Mouse (Mus musculus): ENCODE data around the gene 1700016K19Rik. TPM values are rescaled to one million over a fixed set of nuclear protein-coding genes. Genes with fewer than 3 reads are reported as not detected.

The 1700016K19Rik gene
- polyA plus RNA-seq, 1 experiment: 1.1 TPM

- TF ChIP-seq POLR2A (IDR thresholded peaks at IDR 0.05; ENCODE audit: borderline replicate concordance, insufficient read depth, low read length) (no peak), CTCF (IDR thresholded peaks at IDR 0.05; ENCODE audit: borderline replicate concordance, insufficient read depth, low read depth, low read length) (no peak)
- Histone ChIP-seq H3K27ac (ENCODE audit: insufficient read depth, low read length) (no peak overlapping the region; the same call in 1 of the 2 replicates), H3K4me1 (ENCODE audit: control insufficient read depth, insufficient read depth, low read length) (peaks cover 19% of the 10 kb centered on the region), H3K27me3 (ENCODE audit: control insufficient read depth, insufficient read depth, low read length) (no peaks in the 10 kb centered on the region), H3K4me3 (replicated peaks; ENCODE audit: insufficient read depth, low read depth, low read length) (no peak overlapping the region)
- DNase-seq: no peak
- 68% methylated on average over 3 of the region's 3 CpGs for WGBS
Measured at GRCm38 (mm10) chr11:76050509-76050908, 50.8 kb downstream of the 1700016K19Rik start.

GRCm38 (mm10) chr11:76050967-76051512 lies 51.3 kb downstream of the 1700016K19Rik start:
- no peak for TF ChIP-seq CTCF (IDR thresholded peaks at IDR 0.05; ENCODE audit: borderline replicate concordance, insufficient read depth, low read depth, low read length)
- no peak for TF ChIP-seq POLR2A (IDR thresholded peaks at IDR 0.05; ENCODE audit: borderline replicate concordance, insufficient read depth, low read length)
- H3K4me1 ChIP-seq (ENCODE audit: control insufficient read depth, insufficient read depth, low read length): peaks cover 15% of the 10 kb centered on the region
- 71% methylated on average over 5 of the region's 5 CpGs for WGBS
- DNase-seq: no peak
- no peak overlapping the region for H3K4me3 ChIP-seq (replicated peaks; ENCODE audit: insufficient read depth, low read depth, low read length)
- H3K27ac ChIP-seq (ENCODE audit: insufficient read depth, low read length): no peak overlapping the region
- H3K27me3 ChIP-seq (ENCODE audit: control insufficient read depth, insufficient read depth, low read length): no peaks in the 10 kb centered on the region

DNA sequence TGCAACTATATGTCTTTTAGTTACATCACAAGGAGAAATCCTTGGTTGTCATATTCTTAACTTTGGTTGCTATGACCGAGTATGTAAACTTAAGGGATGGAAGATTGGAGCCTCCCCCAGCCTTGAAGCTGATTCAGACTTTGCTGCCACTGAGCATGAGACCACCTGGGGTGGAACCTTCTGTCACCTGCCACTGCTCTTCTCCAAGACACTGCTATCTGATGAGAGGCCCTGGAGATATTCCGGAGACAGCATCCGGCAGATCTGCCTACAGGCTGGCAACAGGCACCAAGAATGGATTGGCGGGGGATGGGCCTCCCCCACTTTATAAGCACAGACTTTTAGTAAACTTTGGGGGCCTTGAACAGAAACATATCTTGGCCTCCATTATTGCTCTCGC lies 52.8 kb downstream of the 1700016K19Rik start:
- Histone ChIP-seq H3K4me1 (ENCODE audit: control insufficient read depth, insufficient read depth, low read length) (peaks cover 15% of the 10 kb centered on the region), H3K4me3 (replicated peaks; ENCODE audit: insufficient read depth, low read depth, low read length) (no peak overlapping the region), H3K27me3 (ENCODE audit: control insufficient read depth, insufficient read depth, low read length) (no peaks in the 10 kb centered on the region), H3K27ac (ENCODE audit: insufficient read depth, low read length) (peak overlapping the region; percentile 84; the same call in 1 of the 2 replicates)
- DNase-seq: peak; percentile 83 to 92
- no peak for TF ChIP-seq CTCF (IDR thresholded peaks at IDR 0.05; ENCODE audit: borderline replicate concordance, insufficient read depth, low read depth, low read length)
- no peak for TF ChIP-seq POLR2A (IDR thresholded peaks at IDR 0.05; ENCODE audit: borderline replicate concordance, insufficient read depth, low read length)
- 13% methylated on average over 5 of the region's 5 CpGs for WGBS

Other genes with a start within 250 kb of the 1700016K19Rik start
- 32.1 and 36.7 TPM in 2 replicates for gene Doc2b, start 203.9 kb upstream of the 1700016K19Rik start, polyA plus RNA-seq (2012; rRNA removed)
- gene Rph3al, start 61.5 kb upstream of the 1700016K19Rik start, polyA plus RNA-seq (2012; rRNA removed): 3.6 and 4.7 TPM in 2 replicates
- 15.7 and 18.4 TPM in 2 replicates for gene Rflnb, start 27.9 kb downstream of the 1700016K19Rik start, polyA plus RNA-seq (2012; rRNA removed)
- 64.3 and 70.8 TPM in 2 replicates for gene Vps53, start 179.7 kb downstream of the 1700016K19Rik start, polyA plus RNA-seq (2012; rRNA removed)
- gene Fam57a, start 179.8 kb downstream of the 1700016K19Rik start, polyA plus RNA-seq (2012; rRNA removed): 25.7 and 29.2 TPM in 2 replicates
- 1.2 and 1.4 TPM in 2 replicates for gene Dbil5, start 217.7 kb downstream of the 1700016K19Rik start, polyA plus RNA-seq (2012; rRNA removed)
- gene Gemin4, start 217.8 kb downstream of the 1700016K19Rik start, polyA plus RNA-seq (2012; rRNA removed): 7.9 and 8.5 TPM in 2 replicates
- gene Mrm3, start 243.8 kb downstream of the 1700016K19Rik start, polyA plus RNA-seq (2012; rRNA removed): 19.9 and 21.3 TPM in 2 replicates
- gene Glod4, start 243.8 kb downstream of the 1700016K19Rik start, polyA plus RNA-seq (2012; rRNA removed): 39.3 and 44.9 TPM in 2 replicates

All from cerebellum, adult 2 months (tissue).